Mouse (Mus musculus): ENCODE data around the gene Ercc2. TPM values are rescaled to one million over a fixed set of nuclear protein-coding genes. Genes with fewer than 3 reads are reported as not detected.
A peak's percentile ranks its signal among the peaks of the same experiment; 100 is the strongest.

Gene Ercc2
- polyA plus RNA-seq, 1 experiment: 41.4 TPM

- Histone ChIP-seq H3K27ac (ENCODE audit: insufficient read depth, low read length) (no peak overlapping the region), H3K4me3 (ENCODE audit: insufficient read depth, low read length) (no peak overlapping the region), H3K4me1 (ENCODE audit: control insufficient read depth, insufficient read depth, low read length) (no peaks in the 10 kb centered on the region)
- no peak for TF ChIP-seq POLR2A (IDR thresholded peaks at IDR 0.05; ENCODE audit: extremely low read depth, insufficient read depth, low read length)
- no peak for TF ChIP-seq CTCF (IDR thresholded peaks at IDR 0.05; ENCODE audit: extremely low read depth, insufficient read depth, low read length)
These were observed 17.9 kb downstream of the Ercc2 start for GRCm38 (mm10) chr7:19399496-19400280.

GRCm38 (mm10) chr7:19400946-19401345 lies 19.1 kb downstream of the Ercc2 start:
- H3K4me1 ChIP-seq (ENCODE audit: control insufficient read depth, insufficient read depth, low read length): no peaks in the 10 kb centered on the region
- H3K4me3 ChIP-seq (ENCODE audit: insufficient read depth, low read length): no peak overlapping the region
- no peak overlapping the region for H3K27ac ChIP-seq (ENCODE audit: insufficient read depth, low read length)
- TF ChIP-seq CTCF (IDR thresholded peaks at IDR 0.05; ENCODE audit: extremely low read depth, insufficient read depth, low read length): no peak
- TF ChIP-seq POLR2A (IDR thresholded peaks at IDR 0.05; ENCODE audit: extremely low read depth, insufficient read depth, low read length): no peak

- Histone ChIP-seq H3K27ac (ENCODE audit: insufficient read depth, low read length) (no peak overlapping the region), H3K4me1 (ENCODE audit: control insufficient read depth, insufficient read depth, low read length) (no peaks in the 10 kb centered on the region), H3K4me3 (ENCODE audit: insufficient read depth, low read length) (no peak overlapping the region)
- TF ChIP-seq POLR2A (IDR thresholded peaks at IDR 0.05; ENCODE audit: extremely low read depth, insufficient read depth, low read length) (no peak), CTCF (IDR thresholded peaks at IDR 0.05; ENCODE audit: extremely low read depth, insufficient read depth, low read length) (no peak)
These were observed 20.8 kb downstream of the Ercc2 start for GRCm38 (mm10) chr7:19402535-19403112.

GRCm38 (mm10) chr7:19403731-19404296 lies 22.0 kb downstream of the Ercc2 start, which contains the start of gene Klc3:
Gene Klc3 (minus strand): TSS chr7:19404104.
- no peak for TF ChIP-seq POLR2A (IDR thresholded peaks at IDR 0.05; ENCODE audit: extremely low read depth, insufficient read depth, low read length)
- no peak for TF ChIP-seq CTCF (IDR thresholded peaks at IDR 0.05; ENCODE audit: extremely low read depth, insufficient read depth, low read length)
- Histone ChIP-seq H3K4me1 (ENCODE audit: control insufficient read depth, insufficient read depth, low read length) (no peaks in the 10 kb centered on the region), H3K27ac (ENCODE audit: insufficient read depth, low read length) (no peak within 1 kb of the TSS), H3K4me3 (ENCODE audit: insufficient read depth, low read length) (peak within 1 kb of the TSS; percentile 15; the same call in 1 of the 2 replicates)

- H3K4me1 ChIP-seq (ENCODE audit: control insufficient read depth, insufficient read depth, low read length): no peaks in the 10 kb centered on the region
- H3K4me3 ChIP-seq (ENCODE audit: insufficient read depth, low read length): peak within 1 kb of the TSS; percentile 15; the same call in 1 of the 2 replicates
- H3K27ac ChIP-seq (ENCODE audit: insufficient read depth, low read length): no peak within 1 kb of the TSS
- TF ChIP-seq POLR2A (IDR thresholded peaks at IDR 0.05; ENCODE audit: extremely low read depth, insufficient read depth, low read length) (no peak), CTCF (IDR thresholded peaks at IDR 0.05; ENCODE audit: extremely low read depth, insufficient read depth, low read length) (no peak)
These were observed 22.7 kb downstream of the Ercc2 start, which contains the start of gene Ckm for GRCm38 (mm10) chr7:19404476-19404875. Gene Ckm (plus strand): TSS chr7:19404776.

- Histone ChIP-seq H3K4me1 (ENCODE audit: control insufficient read depth, insufficient read depth, low read length) (no peaks in the 10 kb centered on the region), H3K4me3 (ENCODE audit: insufficient read depth, low read length) (no peak overlapping the region), H3K27ac (ENCODE audit: insufficient read depth, low read length) (no peak overlapping the region)
- TF ChIP-seq CTCF (IDR thresholded peaks at IDR 0.05; ENCODE audit: extremely low read depth, insufficient read depth, low read length) (peak; percentile 94), POLR2A (IDR thresholded peaks at IDR 0.05; ENCODE audit: extremely low read depth, insufficient read depth, low read length) (no peak)
These were observed 23.6 kb downstream of the Ercc2 start for GRCm38 (mm10) chr7:19405417-19405816.

GRCm38 (mm10) chr7:19409753-19410152 lies 27.9 kb downstream of the Ercc2 start:
- no peak overlapping the region for H3K4me3 ChIP-seq (ENCODE audit: insufficient read depth, low read length)
- no peak overlapping the region for H3K27ac ChIP-seq (ENCODE audit: insufficient read depth, low read length)
- TF ChIP-seq CTCF (IDR thresholded peaks at IDR 0.05; ENCODE audit: extremely low read depth, insufficient read depth, low read length) (no peak), POLR2A (IDR thresholded peaks at IDR 0.05; ENCODE audit: extremely low read depth, insufficient read depth, low read length) (no peak)
- no peaks in the 10 kb centered on the region for H3K4me1 ChIP-seq (ENCODE audit: control insufficient read depth, insufficient read depth, low read length)

GRCm38 (mm10) chr7:19410766-19411344 lies 29.0 kb downstream of the Ercc2 start:
- Histone ChIP-seq H3K27ac (ENCODE audit: insufficient read depth, low read length) (no peak overlapping the region), H3K4me3 (ENCODE audit: insufficient read depth, low read length) (no peak overlapping the region), H3K4me1 (ENCODE audit: control insufficient read depth, insufficient read depth, low read length) (no peaks in the 10 kb centered on the region)
- TF ChIP-seq POLR2A (IDR thresholded peaks at IDR 0.05; ENCODE audit: extremely low read depth, insufficient read depth, low read length) (no peak), CTCF (IDR thresholded peaks at IDR 0.05; ENCODE audit: extremely low read depth, insufficient read depth, low read length) (no peak)

- TF ChIP-seq CTCF (IDR thresholded peaks at IDR 0.05; ENCODE audit: extremely low read depth, insufficient read depth, low read length): no peak
- TF ChIP-seq POLR2A (IDR thresholded peaks at IDR 0.05; ENCODE audit: extremely low read depth, insufficient read depth, low read length): no peak
- Histone ChIP-seq H3K27ac (ENCODE audit: insufficient read depth, low read length) (no peak overlapping the region), H3K4me1 (ENCODE audit: control insufficient read depth, insufficient read depth, low read length) (no peaks in the 10 kb centered on the region), H3K4me3 (ENCODE audit: insufficient read depth, low read length) (no peak overlapping the region)
These were observed 30.0 kb downstream of the Ercc2 start for GRCm38 (mm10) chr7:19411783-19412182.

Data from cortical plate, adult 2 months (tissue).